Mouse (Mus musculus) myocyte (in vitro differentiated cells): ENCODE results near the gene Shisa6. TPM values are rescaled to one million over a fixed set of nuclear protein-coding genes. Genes with fewer than 3 reads are reported as not detected.

Source experiments
- H3K27me3 ChIP-seq: one replicate; pipeline ENCODE4 v1.6.1; 2011; ENCODE audit not compliant: control insufficient read depth, insufficient read depth, insufficient read length
- H3K36me3 ChIP-seq: one replicate; pipeline ENCODE4 v1.6.1; 2011; ENCODE audit not compliant: control insufficient read depth, insufficient read depth
- H3K4me2 ChIP-seq: one replicate; pipeline ENCODE4 v1.6.1; 2011; ENCODE audit warnings: low read depth, control low read depth
- H3K4me3 ChIP-seq: one replicate; pipeline ENCODE4 v1.5.1; 2011; ENCODE audit warnings: mild to moderate bottlenecking, control low read depth, moderate library complexity
- H3K79me2 ChIP-seq: one replicate; pipeline ENCODE4 v1.6.1; 2011; ENCODE audit not compliant: control insufficient read depth, insufficient read depth
- H3ac ChIP-seq: one replicate; pipeline ENCODE4 v1.6.1; 2011; ENCODE audit not compliant: control insufficient read depth, insufficient read length
- CEBPB ChIP-seq: IDR thresholded peaks from 2 replicates; pipeline ENCODE4 v1.6.1; 2011; ENCODE audit warnings: mild to moderate bottlenecking, moderate library complexity; ENCODE audit not compliant: poor library complexity, insufficient read depth, severe bottlenecking
- E2F4 ChIP-seq: IDR thresholded peaks from one replicate; pipeline ENCODE4 v1.6.1; 2011; ENCODE audit warnings: mild to moderate bottlenecking, control low read depth, moderate library complexity; ENCODE audit not compliant: insufficient read depth
- MAX ChIP-seq: IDR thresholded peaks from one replicate; pipeline ENCODE4 v1.6.1; 2011; ENCODE audit warnings: low read depth, mild to moderate bottlenecking, control low read depth
- MYOD1 ChIP-seq, 3 experiments: IDR thresholded peaks; one replicate each; pipeline ENCODE4 v1.6.1; 2011; ENCODE audit warnings: control low read depth in 2 of 3, low read depth in 2 of 3, mild to moderate bottlenecking in 2 of 3, moderate library complexity in 1 of 3; ENCODE audit not compliant: insufficient read length in 2 of 3, control insufficient read depth in 1 of 3
- MYOG ChIP-seq, 3 experiments: IDR thresholded peaks; one replicate each; pipeline ENCODE4 v1.6.1; 2011; ENCODE audit warnings: control low read depth in 2 of 3, low read depth in 2 of 3, mild to moderate bottlenecking in 2 of 3; ENCODE audit not compliant: insufficient read length in 2 of 3, control insufficient read depth in 1 of 3, insufficient read depth in 1 of 3
- POLR2A ChIP-seq: IDR thresholded peaks from one replicate; pipeline ENCODE4 v1.6.1; 2011; ENCODE audit warnings: low read depth, mild to moderate bottlenecking, control low read depth, moderate library complexity; ENCODE audit not compliant: insufficient read length
- POLR2AphosphoS2 ChIP-seq: IDR thresholded peaks from one replicate; pipeline ENCODE4 v1.6.1; 2011; ENCODE audit warnings: low read depth, control low read depth; ENCODE audit not compliant: insufficient read length
- REST ChIP-seq: IDR thresholded peaks from one replicate; pipeline ENCODE4 v1.6.1; 2011; ENCODE audit warnings: mild to moderate bottlenecking, control low read depth, moderate library complexity; ENCODE audit not compliant: insufficient read depth, insufficient read length
- SRF ChIP-seq: IDR thresholded peaks from one replicate; pipeline ENCODE4 v1.6.1; 2011; ENCODE audit warnings: low read depth; ENCODE audit not compliant: control insufficient read depth, insufficient read length
- TCF12 ChIP-seq: IDR thresholded peaks from one replicate; pipeline ENCODE4 v1.6.1; 2011; ENCODE audit warnings: mild to moderate bottlenecking, control low read depth; ENCODE audit not compliant: poor library complexity, insufficient read depth, severe bottlenecking
- TCF3 ChIP-seq: IDR thresholded peaks from one replicate; pipeline ENCODE4 v1.6.1; 2011; ENCODE audit warnings: low read depth, control low read depth; ENCODE audit not compliant: insufficient read length
- USF1 ChIP-seq: IDR thresholded peaks from one replicate; pipeline ENCODE4 v1.6.1; 2011; ENCODE audit warnings: low read depth, mild to moderate bottlenecking, control low read depth, moderate library complexity
- polyA plus RNA-seq: library from polyadenylated mRNA; unstranded; fragments of >200 nt; fragmentation: generic; extraction: Trizol; gene quantifications from one replicate; pipeline ENCODE4 v1.2.1, GENCODE M21; 2012; ENCODE audit warnings: missing spikeins

Gene Shisa6
- polyA plus RNA-seq, result not detected

GRCm38 (mm10) chr11:66525371-66526045 lies at the start of gene Shisa6:
TSS of gene Shisa6 (minus strand) at chr11:66525964.
- Histone ChIP-seq H3ac (no peak within 1 kb of the TSS), H3K4me3 (no peak within 1 kb of the TSS), H3K79me2 (no peaks in the 10 kb centered on the region), H3K4me2 (no peak within 1 kb of the TSS), H3K27me3 (no peaks in the 10 kb centered on the region), H3K36me3 (no peaks in the 10 kb centered on the region)
- TF ChIP-seq E2F4, result no peak
- no peak for TF ChIP-seq TCF12

GRCm38 (mm10) chr11:66573888-66574287 lies 48.1 kb upstream of the Shisa6 start:
- Histone ChIP-seq H3K36me3 (no peaks in the 10 kb centered on the region), H3K27me3 (no peaks in the 10 kb centered on the region), H3K4me2 (no peak overlapping the region), H3K4me3 (no peak overlapping the region), H3K79me2 (no peaks in the 10 kb centered on the region), H3ac (no peak overlapping the region)
- no peak for TF ChIP-seq CEBPB
- no peak for TF ChIP-seq POLR2A
- no peak for TF ChIP-seq MAX
- no peak for TF ChIP-seq MYOG (IDR thresholded peaks at IDR 0.05; ENCODE audit: control insufficient read depth in 1 of 3, insufficient read depth in 1 of 3, insufficient read length in 2 of 3, low read depth in 2 of 3)
- TF ChIP-seq USF1, result no peak
- no peak for TF ChIP-seq REST
- TF ChIP-seq TCF12, result no peak
- no peak for TF ChIP-seq MYOD1 (IDR thresholded peaks at IDR 0.05; ENCODE audit: control insufficient read depth in 1 of 3, insufficient read length in 2 of 3, low read depth in 2 of 3)
- TF ChIP-seq E2F4, result no peak

- H3K79me2 ChIP-seq, result no peaks in the 10 kb centered on the region
- no peak overlapping the region for H3ac ChIP-seq
- H3K4me3 ChIP-seq, result no peak overlapping the region
- no peak overlapping the region for H3K4me2 ChIP-seq
- H3K27me3 ChIP-seq, result no peaks in the 10 kb centered on the region
- no peaks in the 10 kb centered on the region for H3K36me3 ChIP-seq
- no peak for TF ChIP-seq POLR2A
- no peak for TF ChIP-seq E2F4
These were observed 43.3 kb upstream of the Shisa6 start for GRCm38 (mm10) chr11:66569045-66569444.

GRCm38 (mm10) chr11:66568386-66568791 lies 42.6 kb upstream of the Shisa6 start:
- Histone ChIP-seq H3ac (no peak overlapping the region), H3K36me3 (no peaks in the 10 kb centered on the region), H3K79me2 (no peaks in the 10 kb centered on the region), H3K27me3 (no peaks in the 10 kb centered on the region), H3K4me3 (no peak overlapping the region), H3K4me2 (no peak overlapping the region)
- TF ChIP-seq TCF12 (no peak), SRF (no peak), MYOG (IDR thresholded peaks at IDR 0.05; ENCODE audit: control insufficient read depth in 1 of 3, insufficient read depth in 1 of 3, insufficient read length in 2 of 3, low read depth in 2 of 3) (no peak)

GRCm38 (mm10) chr11:66567382-66567781 lies 41.6 kb upstream of the Shisa6 start:
- Histone ChIP-seq H3K4me3 (no peak overlapping the region), H3ac (no peak overlapping the region), H3K79me2 (no peaks in the 10 kb centered on the region), H3K27me3 (no peaks in the 10 kb centered on the region), H3K36me3 (no peaks in the 10 kb centered on the region), H3K4me2 (no peak overlapping the region)
- TF ChIP-seq E2F4 (no peak), POLR2A (no peak), USF1 (no peak), REST (no peak), MYOD1 (IDR thresholded peaks at IDR 0.05; ENCODE audit: control insufficient read depth in 1 of 3, insufficient read length in 2 of 3, low read depth in 2 of 3) (no peak), CEBPB (no peak), TCF3 (no peak), MYOG (IDR thresholded peaks at IDR 0.05; ENCODE audit: control insufficient read depth in 1 of 3, insufficient read depth in 1 of 3, insufficient read length in 2 of 3, low read depth in 2 of 3) (no peak), POLR2AphosphoS2 (no peak), TCF12 (no peak), MAX (no peak), SRF (no peak)

- Histone ChIP-seq H3K27me3 (no peaks in the 10 kb centered on the region), H3K4me3 (no peak overlapping the region), H3K79me2 (no peaks in the 10 kb centered on the region), H3ac (no peak overlapping the region), H3K4me2 (peak overlapping the region; percentile 51), H3K36me3 (no peaks in the 10 kb centered on the region)
- TF ChIP-seq MAX, result no peak
- peak in 1 of 3 experiments; percentile 43 for TF ChIP-seq MYOG (IDR thresholded peaks at IDR 0.05; ENCODE audit: control insufficient read depth in 1 of 3, insufficient read depth in 1 of 3, insufficient read length in 2 of 3, low read depth in 2 of 3)
- peak; percentile 71 to 95 (median 91) for TF ChIP-seq MYOD1 (IDR thresholded peaks at IDR 0.05; ENCODE audit: control insufficient read depth in 1 of 3, insufficient read length in 2 of 3, low read depth in 2 of 3)
These were observed 36.5 kb upstream of the Shisa6 start for GRCm38 (mm10) chr11:66562274-66562673.
